Mouse (Mus musculus) midbrain, embryonic 15.5 days (tissue): ENCODE measurements around the gene Mylip. TPM values are rescaled to one million over a fixed set of nuclear protein-coding genes. Genes with fewer than 3 reads are reported as not detected.
A peak's percentile ranks its signal among the peaks of the same experiment; 100 is the strongest.

ENCODE experiments used
- ATAC-seq: fragments of 200-750 bp; cut with Nextera tagmentation; replicated peaks from 2 replicates; pipeline ENCODE4 v1.8.0; 2017; ENCODE audit warnings: moderate TSS enrichment
- H3K27ac ChIP-seq: fragments of 300-500 bp; sonication (generic); 2 replicates; pipeline ENCODE4 v1.5.1; 2015; ENCODE audit warnings: mild to moderate bottlenecking, inconsistent platforms
- H3K27me3 ChIP-seq: fragments of 300-500 bp; sonication (generic); replicated peaks from 2 replicates; pipeline ENCODE4 v1.6.1; 2015; ENCODE audit warnings: inconsistent platforms
- H3K36me3 ChIP-seq: fragments of 300-500 bp; sonication (generic); replicated peaks from 2 replicates; pipeline ENCODE4 v1.6.1; 2015; ENCODE audit warnings: inconsistent platforms
- H3K4me1 ChIP-seq: fragments of 300-500 bp; sonication (generic); 2 replicates; pipeline ENCODE4 v1.6.1; 2015; ENCODE audit warnings: inconsistent platforms
- H3K4me2 ChIP-seq: fragments of 300-500 bp; sonication (generic); 2 replicates; pipeline ENCODE4 v1.6.1; 2015; ENCODE audit warnings: inconsistent platforms, mild to moderate bottlenecking, moderate library complexity
- H3K4me3 ChIP-seq: fragments of 300-500 bp; sonication (generic); 2 replicates; pipeline ENCODE4 v1.5.1; 2015; ENCODE audit warnings: mild to moderate bottlenecking, inconsistent platforms
- H3K9ac ChIP-seq: fragments of 300-500 bp; sonication (generic); 2 replicates; pipeline ENCODE4 v1.6.1; 2015; ENCODE audit warnings: mild to moderate bottlenecking, inconsistent platforms
- H3K9me3 ChIP-seq: fragments of 300-500 bp; sonication (generic); 2 replicates; pipeline ENCODE4 v1.6.1; 2016; ENCODE audit warnings: inconsistent platforms
- WGBS: fragments of 180-500 bp; shearing (Covaris S2); methylation state at CpG from one replicate; pipeline ENCODE4 v1.1.7; 2015; ENCODE audit warnings: mixed read lengths; 5-methylcytosine and 5-hydroxymethylcytosine counted together
- polyA plus RNA-seq: library from polyadenylated mRNA; unstranded; fragments of >200 nt; fragmentation: Nextera tagmentation; extraction: Ambion mirVana; gene quantifications from 2 replicates; pipeline ENCODE4 v1.2.1, GENCODE M21; 2015

Gene Mylip
- polyA plus RNA-seq: 6.5 and 6.7 TPM in 2 replicates

GRCm38 (mm10) chr13:45389448-45390311 is at the start of gene Mylip:
Gene Mylip (plus strand): TSS chr13:45389742.
- Histone ChIP-seq H3K4me3 (peak within 1 kb of the TSS; percentile 61), H3K27ac (peak within 1 kb of the TSS; percentile 62), H3K36me3 (no peaks in the 10 kb centered on the region), H3K4me2 (peak within 1 kb of the TSS; percentile 88), H3K9ac (peak within 1 kb of the TSS; percentile 60), H3K27me3 (peaks cover 5% of the 10 kb centered on the region), H3K9me3 (no peaks in the 10 kb centered on the region), H3K4me1 (peaks cover 18% of the 10 kb centered on the region)
- ATAC-seq: peak; percentile 99
- WGBS: under 1% methylated on average over 80 of the region's 81 CpGs

GRCm38 (mm10) chr13:45341991-45342390 is 47.6 kb upstream of the Mylip start:
- H3K27ac ChIP-seq: no peak overlapping the region
- no peak for ATAC-seq
- H3K27me3 ChIP-seq: no peaks in the 10 kb centered on the region
- H3K4me1 ChIP-seq: peaks cover 5% of the 10 kb centered on the region; the same call in 1 of the 2 replicates
- no peaks in the 10 kb centered on the region for H3K36me3 ChIP-seq
- no peak overlapping the region for H3K4me2 ChIP-seq
- no peak overlapping the region for H3K4me3 ChIP-seq
- no peaks in the 10 kb centered on the region for H3K9me3 ChIP-seq
- no peak overlapping the region for H3K9ac ChIP-seq

GRCm38 (mm10) chr13:45343541-45343940 is 46.0 kb upstream of the Mylip start:
- Histone ChIP-seq H3K9me3 (no peaks in the 10 kb centered on the region), H3K9ac (no peak overlapping the region), H3K4me3 (no peak overlapping the region), H3K27ac (no peak overlapping the region), H3K36me3 (no peaks in the 10 kb centered on the region), H3K4me2 (no peak overlapping the region), H3K27me3 (no peaks in the 10 kb centered on the region), H3K4me1 (peaks cover 5% of the 10 kb centered on the region; the same call in 1 of the 2 replicates)
- WGBS: 83% methylated on average over 6 of the region's 6 CpGs
- no peak for ATAC-seq

- Histone ChIP-seq H3K4me1 (peaks cover 5% of the 10 kb centered on the region; the same call in 1 of the 2 replicates), H3K4me3 (no peak overlapping the region), H3K9me3 (no peaks in the 10 kb centered on the region), H3K4me2 (no peak overlapping the region), H3K27ac (no peak overlapping the region), H3K36me3 (no peaks in the 10 kb centered on the region), H3K27me3 (no peaks in the 10 kb centered on the region), H3K9ac (no peak overlapping the region)
- ATAC-seq: no peak
- 52% methylated on average over 4 of the region's 4 CpGs for WGBS
Observed at GRCm38 (mm10) chr13:45343966-45344365, 45.6 kb upstream of the Mylip start.

- Histone ChIP-seq H3K4me2 (no peak overlapping the region), H3K36me3 (no peaks in the 10 kb centered on the region), H3K27me3 (no peaks in the 10 kb centered on the region), H3K9me3 (no peaks in the 10 kb centered on the region), H3K27ac (no peak overlapping the region), H3K9ac (no peak overlapping the region), H3K4me1 (peaks cover 5% of the 10 kb centered on the region; the same call in 1 of the 2 replicates), H3K4me3 (no peak overlapping the region)
- WGBS: 18% methylated on average over 14 of the region's 14 CpGs
- ATAC-seq: no peak
Observed at GRCm38 (mm10) chr13:45345471-45346159, 43.9 kb upstream of the Mylip start.

- H3K9me3 ChIP-seq: no peaks in the 10 kb centered on the region
- H3K27ac ChIP-seq: no peak overlapping the region
- no peak overlapping the region for H3K9ac ChIP-seq
- no peak for ATAC-seq
- no peaks in the 10 kb centered on the region for H3K4me1 ChIP-seq
- H3K4me2 ChIP-seq: no peak overlapping the region
- H3K36me3 ChIP-seq: no peaks in the 10 kb centered on the region
- no peaks in the 10 kb centered on the region for H3K27me3 ChIP-seq
- no peak overlapping the region for H3K4me3 ChIP-seq
- 88% methylated on average over 5 of the region's 5 CpGs for WGBS
Observed at GRCm38 (mm10) chr13:45351483-45351882, 38.1 kb upstream of the Mylip start.

- no peak overlapping the region for H3K4me2 ChIP-seq
- no peak for ATAC-seq
- H3K27ac ChIP-seq: no peak overlapping the region
- H3K4me3 ChIP-seq: no peak overlapping the region
- H3K27me3 ChIP-seq: no peaks in the 10 kb centered on the region
- H3K36me3 ChIP-seq: no peaks in the 10 kb centered on the region
- H3K9ac ChIP-seq: no peak overlapping the region
- WGBS: 78% methylated on average over 2 of the region's 2 CpGs
- H3K9me3 ChIP-seq: no peaks in the 10 kb centered on the region
- H3K4me1 ChIP-seq: no peaks in the 10 kb centered on the region
Observed at GRCm38 (mm10) chr13:45354824-45355223, 34.7 kb upstream of the Mylip start.

GRCm38 (mm10) chr13:45358208-45358607 is 31.3 kb upstream of the Mylip start:
- H3K4me1 ChIP-seq: no peaks in the 10 kb centered on the region
- ATAC-seq: no peak
- H3K9me3 ChIP-seq: no peaks in the 10 kb centered on the region
- no peak overlapping the region for H3K4me2 ChIP-seq
- H3K27ac ChIP-seq: no peak overlapping the region
- no peaks in the 10 kb centered on the region for H3K36me3 ChIP-seq
- H3K4me3 ChIP-seq: no peak overlapping the region
- 83% methylated on average over 5 of the region's 5 CpGs for WGBS
- no peak overlapping the region for H3K9ac ChIP-seq
- H3K27me3 ChIP-seq: no peaks in the 10 kb centered on the region

GRCm38 (mm10) chr13:45358676-45359323 is 30.7 kb upstream of the Mylip start:
- no peaks in the 10 kb centered on the region for H3K36me3 ChIP-seq
- no peak for ATAC-seq
- WGBS: 92% methylated on average over 13 of the region's 13 CpGs
- H3K4me1 ChIP-seq: no peaks in the 10 kb centered on the region
- H3K9me3 ChIP-seq: no peaks in the 10 kb centered on the region
- no peak overlapping the region for H3K27ac ChIP-seq
- H3K27me3 ChIP-seq: no peaks in the 10 kb centered on the region
- no peak overlapping the region for H3K9ac ChIP-seq
- no peak overlapping the region for H3K4me2 ChIP-seq
- H3K4me3 ChIP-seq: no peak overlapping the region

- Histone ChIP-seq H3K4me3 (no peak overlapping the region), H3K27ac (no peak overlapping the region), H3K4me1 (no peaks in the 10 kb centered on the region), H3K9me3 (no peaks in the 10 kb centered on the region), H3K27me3 (no peaks in the 10 kb centered on the region), H3K36me3 (no peaks in the 10 kb centered on the region), H3K9ac (no peak overlapping the region), H3K4me2 (no peak overlapping the region)
- 90% methylated on average over 10 of the region's 10 CpGs for WGBS
- no peak for ATAC-seq
Observed at GRCm38 (mm10) chr13:45365788-45366187, 23.8 kb upstream of the Mylip start.

- no peaks in the 10 kb centered on the region for H3K27me3 ChIP-seq
- no peak overlapping the region for H3K27ac ChIP-seq
- no peaks in the 10 kb centered on the region for H3K9me3 ChIP-seq
- no peak overlapping the region for H3K4me2 ChIP-seq
- H3K4me3 ChIP-seq: no peak overlapping the region
- H3K4me1 ChIP-seq: no peaks in the 10 kb centered on the region
- WGBS: 85% methylated on average over 2 of the region's 2 CpGs
- no peak for ATAC-seq
- no peaks in the 10 kb centered on the region for H3K36me3 ChIP-seq
- no peak overlapping the region for H3K9ac ChIP-seq
Observed at GRCm38 (mm10) chr13:45371673-45372072, 17.9 kb upstream of the Mylip start.

- H3K27ac ChIP-seq: no peak overlapping the region
- no peak for ATAC-seq
Observed at GRCm38 (mm10) chr13:45372456-45372855, 17.1 kb upstream of the Mylip start.

More at GRCm38 (mm10) chr13:45372456-45372855, 17.1 kb upstream of the Mylip start:
- 94% methylated on average over 2 of the region's 2 CpGs for WGBS
- Histone ChIP-seq H3K27me3 (no peaks in the 10 kb centered on the region), H3K9me3 (no peaks in the 10 kb centered on the region), H3K4me3 (no peak overlapping the region), H3K9ac (no peak overlapping the region), H3K4me1 (no peaks in the 10 kb centered on the region), H3K36me3 (no peaks in the 10 kb centered on the region), H3K4me2 (no peak overlapping the region)
